Mouse (Mus musculus): ENCODE results near the gene Bhlhb9.
"Not testable (repeated sequence)": the region's sequence is repeated elsewhere in the genome, so short reads cannot be mapped to it uniquely, and the experiment has no call there.

- TF ChIP-seq POLR2A, CTCF (IDR thresholded peaks at IDR 0.05; ENCODE audit: extremely low read depth, insufficient read depth, low read length): not testable (repeated sequence)
Observed at GRCm38 (mm10) chrX:135796305-135797211, 836 bp upstream of the Bhlhb9 start.

Data from cortical plate, adult 2 months (tissue).